Mouse (Mus musculus) heart, embryonic 14.5 days (tissue): ENCODE measurements around the gene Ramp2. TPM values are rescaled to one million over a fixed set of nuclear protein-coding genes. Genes with fewer than 3 reads are reported as not detected.

Experiments used
- ATAC-seq: fragments of 200-750 bp; cut with Nextera tagmentation; 2 replicates; pipeline ENCODE4 v1.8.0; 2017; ENCODE audit warnings: low read depth, moderate TSS enrichment; ENCODE audit not compliant: insufficient number of reproducible peaks, insufficient read depth, low FRiP score
- H3K27ac ChIP-seq, 2 experiments: fragments of 200-500 bp in 1 of 2; fragments of 300-500 bp in 1 of 2; sonication (generic) in 1 of 2; replicated peaks in 1 of 2; 2 replicates each; pipeline ENCODE4 v1.5.1; 2012 to 2014; ENCODE audit warnings: low read depth in 2 of 2, low read length in 2 of 2, control low read depth in 1 of 2, mild to moderate bottlenecking in 1 of 2, mixed read lengths in 1 of 2; ENCODE audit not compliant: control insufficient read depth in 1 of 2, insufficient read depth in 1 of 2
- H3K27me3 ChIP-seq: fragments of 300-500 bp; sonication (generic); 2 replicates; pipeline ENCODE4 v1.6.1; 2014; ENCODE audit warnings: mild to moderate bottlenecking, low read length, control low read depth; ENCODE audit not compliant: control insufficient read depth, insufficient read depth
- H3K36me3 ChIP-seq: fragments of 300-500 bp; sonication (generic); 2 replicates; pipeline ENCODE4 v1.6.1; 2014; ENCODE audit warnings: mild to moderate bottlenecking, control low read depth, low read length, mixed read lengths; ENCODE audit not compliant: control insufficient read depth, insufficient read depth
- H3K4me1 ChIP-seq, 2 experiments: fragments of 200-500 bp in 1 of 2; fragments of 300-500 bp in 1 of 2; sonication (generic) in 1 of 2; 2 replicates each; pipeline ENCODE4 v1.6.1; 2012 to 2014; ENCODE audit warnings: low read length in 2 of 2, control low read depth in 1 of 2, mixed read lengths in 1 of 2; ENCODE audit not compliant: control insufficient read depth in 2 of 2, insufficient read depth in 2 of 2
- H3K4me2 ChIP-seq: fragments of 300-500 bp; sonication (generic); 2 replicates; pipeline ENCODE4 v1.6.1; 2014; ENCODE audit warnings: mild to moderate bottlenecking, low read length
- H3K4me3 ChIP-seq, 2 experiments: fragments of 200-500 bp in 1 of 2; fragments of 300-500 bp in 1 of 2; sonication (generic) in 1 of 2; 2 replicates each; pipeline ENCODE4 v1.5.1; 2012 to 2014; ENCODE audit warnings: low read length in 2 of 2, mild to moderate bottlenecking in 2 of 2, control low read depth in 1 of 2, low read depth in 1 of 2, moderate library complexity in 1 of 2; ENCODE audit not compliant: control insufficient read depth in 1 of 2, insufficient read depth in 1 of 2
- H3K9ac ChIP-seq: fragments of 300-500 bp; sonication (generic); 2 replicates; pipeline ENCODE4 v1.6.1; 2014; ENCODE audit warnings: mild to moderate bottlenecking, low read length
- H3K9me3 ChIP-seq: fragments of 300-500 bp; sonication (generic); 2 replicates; pipeline ENCODE4 v1.6.1; 2016; ENCODE audit warnings: low read length, control low read depth; ENCODE audit not compliant: control insufficient read depth
- WGBS: fragments of 180-500 bp; shearing (Covaris S2); extraction: QIAGEN DNeasy Blood & Tissue Kit; methylation state at CpG from one replicate; pipeline ENCODE4 v1.1.7; 2014; 5-methylcytosine and 5-hydroxymethylcytosine counted together
- polyA plus RNA-seq: library from polyadenylated mRNA; unstranded; fragments of >200 nt; fragmentation: Nextera tagmentation; extraction: Ambion mirVana; gene quantifications from 2 replicates; pipeline ENCODE4 v1.2.1, GENCODE M21; 2014

The Ramp2 gene
- polyA plus RNA-seq, 1 experiment from 2014 or later: 281 TPM

DNA sequence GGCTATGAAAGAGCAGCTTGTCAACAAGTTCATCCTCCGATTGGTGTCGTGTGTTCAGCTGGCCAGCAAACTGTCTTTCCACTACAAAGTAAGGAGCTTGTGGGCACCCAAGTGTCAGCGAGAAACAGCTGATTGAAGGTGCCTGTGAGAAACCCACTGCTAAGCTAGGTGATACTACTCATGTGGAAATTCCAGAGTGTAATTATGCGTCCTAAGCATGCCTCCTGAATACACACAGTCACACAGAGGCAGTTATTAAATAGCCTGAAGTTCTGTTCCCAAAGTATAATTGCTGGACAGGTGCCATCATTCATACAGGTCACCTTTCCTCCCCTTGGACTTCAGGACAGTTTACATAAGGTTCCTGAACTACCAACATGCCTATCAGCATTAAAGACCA lies 38.0 kb downstream of the Ramp2 start:
- ATAC-seq: no peak
- Histone ChIP-seq H3K27ac (no peak overlapping the region), H3K9ac (no peak overlapping the region), H3K4me3 (no peak overlapping the region), H3K9me3 (no peaks in the 10 kb centered on the region), H3K4me2 (no peak overlapping the region), H3K4me1 (peaks cover 2 to 4% of the 10 kb centered on the region in 2 experiments; a peak in 2 of 4 replicates), H3K36me3 (peaks cover 27% of the 10 kb centered on the region), H3K27me3 (no peaks in the 10 kb centered on the region)
- WGBS: 62% methylated on average over 4 of the region's 4 CpGs

DNA sequence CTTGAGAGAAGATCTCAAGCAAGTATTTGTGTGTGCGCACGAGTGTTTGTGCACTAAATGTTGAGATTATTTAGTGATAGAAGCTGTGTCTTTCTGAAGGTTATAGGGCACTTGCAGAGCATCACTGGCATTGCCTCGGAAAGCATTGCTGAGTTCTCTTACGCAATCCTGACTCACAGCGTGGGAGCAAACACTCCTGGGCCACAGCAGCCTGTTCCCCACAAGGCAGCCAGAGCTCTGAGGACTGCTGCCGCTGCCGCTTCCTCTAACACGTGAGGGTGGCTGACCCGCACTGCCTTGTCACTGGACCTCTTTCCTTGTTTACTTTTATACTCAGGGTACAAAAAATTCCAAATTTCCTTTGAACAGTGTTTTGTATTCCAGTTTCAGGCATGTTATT lies 41.5 kb downstream of the Ramp2 start:
- H3K36me3 ChIP-seq: peaks cover 62% of the 10 kb centered on the region
- whole genome bisulfite sequencing: 81% methylated on average over 9 of the region's 9 CpGs
- no peaks in the 10 kb centered on the region for H3K9me3 ChIP-seq
- ATAC-seq: no peak
- no peaks in the 10 kb centered on the region for H3K4me1 ChIP-seq
- no peaks in the 10 kb centered on the region for H3K27me3 ChIP-seq
- H3K9ac ChIP-seq: no peak overlapping the region
- no peak overlapping the region for H3K4me2 ChIP-seq
- no peak overlapping the region for H3K27ac ChIP-seq
- H3K4me3 ChIP-seq: no peak overlapping the region

DNA sequence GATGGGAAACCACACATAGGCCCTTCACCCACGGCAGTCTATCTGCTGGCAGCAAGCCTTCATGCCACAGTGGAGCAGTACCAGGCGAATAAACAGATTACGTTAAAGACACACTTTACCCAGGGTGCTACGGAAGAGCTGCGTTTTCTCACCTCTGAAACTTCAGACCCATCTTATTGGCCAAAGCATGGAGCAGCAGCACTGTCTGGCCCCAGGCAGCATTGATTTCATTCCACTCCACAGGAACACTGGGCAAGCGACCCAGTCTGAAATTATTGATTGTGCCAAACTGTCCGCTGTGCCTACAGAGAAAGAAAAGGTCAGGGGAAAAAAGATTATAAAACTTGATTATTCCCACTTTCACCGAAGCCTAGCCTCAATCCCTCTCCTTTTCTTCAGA lies 45.4 kb downstream of the Ramp2 start:
- Histone ChIP-seq H3K4me3 (no peak overlapping the region), H3K27ac (no peak overlapping the region), H3K4me1 (no peaks in the 10 kb centered on the region), H3K36me3 (peaks cover 89% of the 10 kb centered on the region), H3K9me3 (no peaks in the 10 kb centered on the region), H3K4me2 (no peak overlapping the region), H3K9ac (no peak overlapping the region), H3K27me3 (no peaks in the 10 kb centered on the region)
- no peak for ATAC-seq
- WGBS: 93% methylated on average over 8 of the region's 8 CpGs

- Histone ChIP-seq H3K27me3 (no peaks in the 10 kb centered on the region), H3K4me1 (no peaks in the 10 kb centered on the region), H3K27ac (no peak overlapping the region), H3K4me3 (no peak overlapping the region), H3K9ac (no peak overlapping the region), H3K4me2 (no peak overlapping the region), H3K9me3 (no peaks in the 10 kb centered on the region), H3K36me3 (peaks cover 82% of the 10 kb centered on the region)
- no peak for ATAC-seq
- 94% methylated on average over 8 of the region's 8 CpGs for WGBS
Observed at GRCm38 (mm10) chr11:101295191-101295590, 49.4 kb downstream of the Ramp2 start.

DNA sequence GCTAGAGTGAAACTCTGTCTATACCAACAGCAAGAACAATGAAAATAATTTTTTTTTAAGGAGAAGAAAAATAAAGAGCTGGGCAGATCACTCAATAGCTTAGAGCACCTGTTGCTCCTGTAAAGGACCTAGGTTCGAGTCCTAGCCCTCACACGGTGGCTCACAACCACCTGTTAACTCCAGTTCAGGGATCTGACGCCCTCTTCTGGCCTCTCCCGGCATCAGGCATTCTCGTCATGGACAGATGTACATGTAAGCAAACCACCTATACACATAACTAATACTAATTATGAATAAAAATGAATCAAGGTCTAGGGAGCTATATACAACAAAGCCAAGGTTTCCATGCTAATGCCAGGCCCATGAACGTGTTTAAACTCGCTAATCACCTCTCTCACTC lies 55.1 kb downstream of the Ramp2 start:
- peak overlapping the region; percentile 86 for H3K9ac ChIP-seq
- H3K4me3 ChIP-seq: peak overlapping the region; percentile 76 to 92; a peak in 3 of 4 replicates
- ATAC-seq: no peak
- no peak overlapping the region for H3K27ac ChIP-seq
- peak overlapping the region; percentile 89 for H3K4me2 ChIP-seq
- peaks cover 30% of the 10 kb centered on the region for H3K36me3 ChIP-seq
- peaks cover 8 to 10% of the 10 kb centered on the region in 2 experiments for H3K4me1 ChIP-seq
- H3K27me3 ChIP-seq: no peaks in the 10 kb centered on the region
- 59% methylated on average over 7 of the region's 7 CpGs for WGBS
- no peaks in the 10 kb centered on the region for H3K9me3 ChIP-seq

DNA sequence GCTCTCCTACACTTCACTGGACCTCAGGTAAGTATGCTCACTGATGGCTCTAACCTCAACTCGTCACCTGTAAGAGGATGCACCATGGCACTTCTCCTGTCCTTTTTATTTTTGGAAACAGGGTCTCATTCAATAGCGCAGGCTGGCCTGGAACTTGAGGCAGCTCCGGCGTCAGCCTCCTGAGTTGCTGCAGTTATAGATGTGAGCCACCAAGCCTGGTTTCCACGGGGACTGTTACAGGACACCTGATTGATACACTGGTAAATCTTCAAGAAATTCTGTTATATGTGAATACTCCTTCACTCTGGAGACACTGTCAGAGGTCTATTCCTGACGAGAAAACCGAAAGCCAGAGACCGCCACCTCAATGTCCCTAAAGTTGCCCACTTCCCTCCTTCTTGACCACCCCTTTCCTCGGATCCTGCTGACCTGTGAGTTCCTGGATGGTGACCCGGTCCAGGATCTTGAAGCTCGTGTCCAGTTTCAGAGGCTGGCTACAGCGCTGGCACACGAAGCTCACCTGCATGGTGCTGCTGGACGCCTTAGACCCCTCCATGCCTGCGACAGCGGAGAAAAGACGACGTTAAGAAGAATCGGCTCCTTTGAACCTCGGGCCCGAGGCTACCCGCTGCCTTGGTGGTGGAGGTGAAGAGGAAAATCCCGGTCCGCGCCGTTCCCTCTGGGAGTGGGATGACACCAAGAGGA lies 55.6 kb downstream of the Ramp2 start:
- peak overlapping the region; percentile 76 to 92 for H3K4me3 ChIP-seq
- WGBS: 9% methylated on average over 26 of the region's 26 CpGs
- H3K27ac ChIP-seq: peak overlapping the region in 1 of 2 experiments; percentile 62; a peak in 2 of 4 replicates
- no peaks in the 10 kb centered on the region for H3K9me3 ChIP-seq
- H3K4me1 ChIP-seq: peaks cover 8 to 10% of the 10 kb centered on the region in 2 experiments
- H3K36me3 ChIP-seq: peaks cover 30% of the 10 kb centered on the region
- no peak for ATAC-seq
- H3K4me2 ChIP-seq: peak overlapping the region; percentile 89
- no peaks in the 10 kb centered on the region for H3K27me3 ChIP-seq
- H3K9ac ChIP-seq: peak overlapping the region; percentile 86

GRCm38 (mm10) chr11:101302004-101302798 lies 56.4 kb downstream of the Ramp2 start, which contains the start of gene Becn1:
Becn1 (minus strand) TSS chr11:101302286.
- peak; percentile 85 for ATAC-seq

More at GRCm38 (mm10) chr11:101302004-101302798, 56.4 kb downstream of the Ramp2 start, which contains the start of gene Becn1:
- 6% methylated on average over 39 of the region's 39 CpGs for WGBS
- peak within 1 kb of the TSS; percentile 89 for H3K4me2 ChIP-seq
- H3K27ac ChIP-seq: peak within 1 kb of the TSS in 1 of 2 experiments; percentile 62; a peak in 2 of 4 replicates
- peaks cover 26% of the 10 kb centered on the region for H3K36me3 ChIP-seq
- H3K9ac ChIP-seq: peak within 1 kb of the TSS; percentile 86
- no peaks in the 10 kb centered on the region for H3K9me3 ChIP-seq
- H3K4me1 ChIP-seq: peaks cover 8 to 10% of the 10 kb centered on the region in 2 experiments
- peak within 1 kb of the TSS; percentile 76 to 92 for H3K4me3 ChIP-seq
- no peaks in the 10 kb centered on the region for H3K27me3 ChIP-seq
